Mouse (Mus musculus) natural killer cell, adult 2 months (primary cell): ENCODE data around the gene AI481877.

Experiments
- DNase-seq, 2 experiments: peaks; one replicate each; pipeline ENCODE4 v3.0.0; 2022; ENCODE audit warnings: low spot score in 2 of 2

Gene AI481877

GRCm38 (mm10) chr4:59034918-59035785 is 103.6 kb downstream of the AI481877 start, which contains the start of gene Gng10:
Gene Gng10 (plus strand): TSS chr4:59035088.
- DNase-seq: peak; percentile 37 to 46

- DNase-seq: no peak
These were observed 104.4 kb downstream of the AI481877 start for GRCm38 (mm10) chr4:59034325-59034917.

GRCm38 (mm10) chr4:59016922-59017321 is 121.9 kb downstream of the AI481877 start:
- DNase-seq: no peak

GRCm38 (mm10) chr4:59015181-59015580 is 123.6 kb downstream of the AI481877 start:
- no peak for DNase-seq

GRCm38 (mm10) chr4:59011446-59011845 is 127.3 kb downstream of the AI481877 start:
- DNase-seq: no peak

- peak in 1 of 2 experiments; percentile 36 for DNase-seq
These were observed 129.1 kb downstream of the AI481877 start for GRCm38 (mm10) chr4:59009696-59010095.

GRCm38 (mm10) chr4:59009186-59009585 is 129.6 kb downstream of the AI481877 start:
- DNase-seq: peak; percentile 59 to 62

- no peak for DNase-seq
These were observed 130.8 kb downstream of the AI481877 start for GRCm38 (mm10) chr4:59007974-59008373.

- peak in 1 of 2 experiments; percentile 12 for DNase-seq
These were observed 131.8 kb downstream of the AI481877 start for GRCm38 (mm10) chr4:59007016-59007415.

- no peak for DNase-seq
These were observed 132.6 kb downstream of the AI481877 start for GRCm38 (mm10) chr4:59006211-59006610.

GRCm38 (mm10) chr4:59003806-59004200 is 135.0 kb downstream of the AI481877 start:
- DNase-seq: no peak

GRCm38 (mm10) chr4:59002948-59003805 is 135.6 kb downstream of the AI481877 start, which contains the start of gene Gm20503:
Gene Gm20503 (plus strand): TSS chr4:59003210.
- DNase-seq: peak; percentile 87 to 90

GRCm38 (mm10) chr4:59000614-59001013 is 138.2 kb downstream of the AI481877 start:
- peak; percentile 54 to 74 for DNase-seq

- peak; percentile 51 to 70 for DNase-seq
These were observed 139.1 kb downstream of the AI481877 start for GRCm38 (mm10) chr4:58999686-59000085.

GRCm38 (mm10) chr4:58998688-58999087 is 140.1 kb downstream of the AI481877 start:
- DNase-seq: no peak

- no peak for DNase-seq
These were observed 141.7 kb downstream of the AI481877 start for GRCm38 (mm10) chr4:58997081-58997480.

GRCm38 (mm10) chr4:58995251-58995693 is 143.5 kb downstream of the AI481877 start:
- DNase-seq: no peak

GRCm38 (mm10) chr4:58994762-58995161 is 144.0 kb downstream of the AI481877 start, which contains the start of gene Dnajc25:
Gene Dnajc25 (plus strand): TSS chr4:58995062.
- DNase-seq: no peak
